Mouse (Mus musculus) C2C12 (cell line): Measurements from ENCODE around the gene Cdip1.

ENCODE experiments used
- CTCF ChIP-seq: IDR thresholded peaks from one replicate; pipeline ENCODE4 v1.5.1; 2011; ENCODE audit not compliant: control insufficient read depth, insufficient read depth, insufficient read length
- MAX ChIP-seq: IDR thresholded peaks from one replicate; pipeline ENCODE4 v1.6.1; 2011; ENCODE audit warnings: mild to moderate bottlenecking, control low read depth
- MYOD1 ChIP-seq: IDR thresholded peaks from one replicate; pipeline ENCODE4 v1.6.1; 2011; ENCODE audit warnings: low read depth; ENCODE audit not compliant: control insufficient read depth, insufficient read length

GRCm38 (mm10) chr16:4827639-4828038 lies 37.5 kb upstream of the Cdip1 start:
- no peak for TF ChIP-seq CTCF
- TF ChIP-seq MYOD1, result no peak
- no peak for TF ChIP-seq MAX
